Mouse (Mus musculus) spleen, adult 18-20 months (tissue): Measurements from ENCODE around the gene Gm10577.
A peak's percentile ranks its signal among the peaks of the same experiment; 100 is the strongest.

Experiments
- DNase-seq, 2 experiments: peaks; one replicate each; pipeline ENCODE4 v3.0.0; 2022; ENCODE audit warnings: mixed read lengths in 2 of 2

The Gm10577 gene

GRCm38 (mm10) chr4:101020596-101020995, at the start of gene Gm10577:
Gene Gm10577, minus strand, starts transcription at chr4:101020696.
- no peak for DNase-seq

DNA sequence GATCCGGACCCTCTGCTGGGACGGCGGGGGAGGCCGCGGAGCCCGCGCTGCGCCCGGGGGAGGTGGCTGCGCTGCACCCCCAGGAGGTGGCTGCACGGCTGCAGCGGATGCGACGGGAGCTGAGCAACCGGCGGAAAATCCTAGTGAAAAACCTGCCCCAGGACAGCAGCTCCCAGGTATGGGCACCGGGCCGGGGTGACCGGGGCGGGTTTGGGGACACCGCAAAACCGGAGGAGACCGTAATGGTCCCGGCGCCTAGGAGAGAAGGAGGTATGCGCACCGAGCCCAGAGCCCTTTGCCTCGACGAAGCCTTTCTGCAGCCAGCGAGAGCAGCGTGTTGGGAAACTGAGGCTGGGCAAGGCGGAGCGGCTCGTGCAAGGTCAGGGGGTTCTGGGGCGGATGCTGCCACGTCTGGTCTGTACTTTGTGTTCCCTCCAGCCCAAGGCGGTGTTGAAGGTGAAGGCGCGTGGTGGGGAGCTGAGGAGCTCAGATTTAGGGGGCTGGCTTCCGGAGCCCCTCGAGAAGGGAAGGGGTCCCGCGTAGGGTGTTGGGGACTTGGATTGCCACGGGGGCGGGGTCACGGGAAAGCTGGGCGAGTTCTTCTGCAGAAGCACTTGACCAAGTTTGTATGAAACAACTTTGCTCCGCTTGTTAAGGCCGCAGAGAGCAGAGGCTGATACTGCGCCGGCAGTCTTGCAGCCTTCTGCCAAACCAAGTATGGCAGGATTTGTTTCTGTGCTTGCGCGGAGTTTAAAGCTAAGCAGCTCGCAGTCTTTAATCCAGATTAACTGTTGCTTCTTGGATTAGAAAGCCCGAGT, 48.9 kb upstream of the Gm10577 start:
- peak in 1 of 2 experiments; percentile 2 for DNase-seq

- DNase-seq: peak; percentile 8 to 26
Observed at GRCm38 (mm10) chr4:101068786-101069153, 48.3 kb upstream of the Gm10577 start, which contains the start of gene Raver2. Gene Raver2, plus strand, starts transcription at chr4:101068983.

GRCm38 (mm10) chr4:101066401-101066800, 45.9 kb upstream of the Gm10577 start:
- DNase-seq: no peak

- no peak for DNase-seq
Observed at GRCm38 (mm10) chr4:101062146-101062545, 41.6 kb upstream of the Gm10577 start.

GRCm38 (mm10) chr4:101046576-101046975, 26.1 kb upstream of the Gm10577 start:
- DNase-seq: no peak

DNA sequence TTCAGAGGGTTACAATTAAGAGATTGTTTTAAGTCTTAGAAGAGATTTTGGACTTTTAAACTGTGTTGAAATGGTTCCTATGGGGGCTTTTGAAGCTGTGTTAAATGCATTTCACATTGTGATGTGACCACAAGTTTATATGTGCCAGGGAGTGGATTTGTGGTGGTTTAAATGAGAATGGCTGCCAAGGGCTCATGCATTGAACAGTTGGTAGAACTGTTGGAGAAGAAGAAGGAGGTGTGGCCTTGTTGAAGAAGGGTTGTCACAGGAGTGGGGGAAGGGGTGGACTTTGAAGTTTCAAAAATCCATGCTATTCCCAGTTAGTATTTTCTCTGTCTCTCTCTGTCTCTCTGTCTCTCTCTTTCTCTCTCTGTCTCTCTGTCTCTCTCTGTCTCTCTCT, 23.7 kb upstream of the Gm10577 start:
- DNase-seq: no peak

DNA sequence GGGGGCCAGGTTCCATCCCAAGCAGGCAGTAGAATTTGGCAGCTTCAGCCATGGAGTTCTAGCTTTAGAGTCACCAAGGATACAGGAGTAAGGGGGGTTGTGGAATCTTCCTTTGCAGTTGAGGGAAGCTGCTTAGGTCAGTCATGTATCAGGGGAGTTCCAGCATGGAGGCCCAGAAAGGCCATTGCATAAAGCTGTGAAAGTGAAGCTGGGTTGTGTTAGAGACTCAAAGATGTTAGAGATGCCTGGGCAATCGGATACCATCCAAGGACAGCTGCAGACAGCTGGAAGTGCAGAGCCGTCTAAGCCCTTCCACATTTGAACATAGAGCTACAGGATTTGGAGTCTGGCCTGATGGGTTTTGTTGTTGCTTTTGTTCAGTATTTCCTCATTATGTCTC, 23.2 kb upstream of the Gm10577 start:
- no peak for DNase-seq

DNA sequence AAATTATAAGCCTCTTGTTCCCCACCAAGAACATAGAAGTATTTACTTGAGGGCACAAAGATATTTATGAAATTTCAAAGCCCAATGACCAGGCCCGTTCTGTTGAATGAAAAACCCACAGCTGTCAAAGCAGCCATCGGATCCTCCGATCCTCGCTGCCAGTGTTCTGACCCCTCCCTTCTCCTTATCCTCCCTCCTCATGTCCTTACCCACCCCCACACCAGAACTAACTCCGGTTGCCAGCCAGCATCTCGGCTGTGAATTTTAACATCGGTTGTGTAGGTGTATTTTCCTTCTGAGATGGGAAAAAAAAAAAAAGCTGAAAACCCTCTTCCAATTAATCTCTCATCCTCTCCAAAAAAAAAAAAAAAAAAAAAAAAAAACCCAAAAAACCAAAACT, 16.7 kb upstream of the Gm10577 start:
- no peak for DNase-seq

- no peak for DNase-seq
Observed at GRCm38 (mm10) chr4:101035131-101035530, 14.6 kb upstream of the Gm10577 start.

GRCm38 (mm10) chr4:101033047-101033446, 12.6 kb upstream of the Gm10577 start:
- no peak for DNase-seq

- no peak for DNase-seq
Observed at GRCm38 (mm10) chr4:101027852-101028411, 7.4 kb upstream of the Gm10577 start.

GRCm38 (mm10) chr4:101026995-101027394, 6.5 kb upstream of the Gm10577 start:
- DNase-seq: no peak

- no peak for DNase-seq
Observed at GRCm38 (mm10) chr4:101026566-101026965, 6.1 kb upstream of the Gm10577 start.

- no peak for DNase-seq
Observed at GRCm38 (mm10) chr4:101017806-101018205, 2.7 kb downstream of the Gm10577 start.

GRCm38 (mm10) chr4:101009092-101009491, 11.4 kb downstream of the Gm10577 start:
- DNase-seq: no peak

DNA sequence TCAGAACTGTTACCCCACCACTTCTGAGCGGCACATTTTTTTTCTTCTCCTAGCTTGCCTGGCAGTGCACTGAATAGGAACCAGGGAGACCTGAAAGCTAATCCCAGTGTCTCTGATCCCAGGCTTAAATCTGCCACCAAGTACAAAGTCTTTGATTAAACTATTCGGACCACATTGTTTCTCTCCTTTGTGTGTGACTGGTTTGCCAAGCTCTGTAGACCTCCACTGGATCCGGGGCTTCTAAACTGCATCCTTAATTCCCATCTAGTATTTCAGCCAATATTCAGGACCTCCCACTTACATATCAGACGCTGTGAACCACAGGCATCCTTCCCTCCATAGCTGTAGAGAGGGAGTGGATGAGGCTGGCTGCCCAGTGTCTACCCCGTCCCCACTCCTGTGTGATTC, 12.1 kb downstream of the Gm10577 start:
- no peak for DNase-seq

- no peak for DNase-seq
Observed at GRCm38 (mm10) chr4:101002961-101003360, 17.5 kb downstream of the Gm10577 start.

DNA sequence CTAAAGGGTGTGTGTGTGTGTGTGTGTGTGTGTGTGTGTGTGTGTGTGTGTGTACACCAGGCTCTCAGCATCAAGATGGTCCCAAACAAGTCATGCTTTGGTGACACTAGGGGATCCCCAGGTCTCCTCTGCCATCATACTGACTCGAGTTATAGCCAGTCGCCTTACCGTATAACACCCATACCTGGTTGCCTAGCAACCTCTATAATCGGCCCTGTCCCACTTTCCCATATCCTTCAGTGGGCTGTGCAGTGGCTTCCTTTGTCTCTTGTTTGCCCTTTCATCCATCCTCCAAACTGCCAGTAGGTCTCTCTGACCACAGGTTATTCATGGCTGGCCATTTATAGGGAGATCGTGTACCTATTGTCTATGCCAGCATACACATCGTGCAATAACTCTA, 19.4 kb downstream of the Gm10577 start:
- no peak for DNase-seq

DNA sequence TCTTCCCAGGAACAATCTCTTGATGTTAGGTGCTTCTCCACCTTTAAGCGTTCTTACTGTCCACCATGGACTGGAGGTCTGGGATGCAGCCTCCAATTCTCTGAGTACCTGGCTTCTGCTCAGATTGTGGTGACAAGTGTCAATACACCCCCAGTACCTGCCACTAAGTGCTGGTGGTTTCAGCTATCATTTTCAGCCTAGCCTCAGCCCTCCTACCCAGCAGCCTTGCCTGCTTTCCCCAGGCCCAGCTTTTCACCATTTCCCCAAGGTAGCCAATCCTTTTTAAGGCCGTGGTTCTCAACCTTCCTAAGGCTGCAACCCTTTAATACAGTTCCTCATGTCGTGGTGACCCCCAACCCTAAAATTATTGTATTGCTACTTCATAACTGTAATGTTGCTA, 19.9 kb downstream of the Gm10577 start:
- no peak for DNase-seq

DNA sequence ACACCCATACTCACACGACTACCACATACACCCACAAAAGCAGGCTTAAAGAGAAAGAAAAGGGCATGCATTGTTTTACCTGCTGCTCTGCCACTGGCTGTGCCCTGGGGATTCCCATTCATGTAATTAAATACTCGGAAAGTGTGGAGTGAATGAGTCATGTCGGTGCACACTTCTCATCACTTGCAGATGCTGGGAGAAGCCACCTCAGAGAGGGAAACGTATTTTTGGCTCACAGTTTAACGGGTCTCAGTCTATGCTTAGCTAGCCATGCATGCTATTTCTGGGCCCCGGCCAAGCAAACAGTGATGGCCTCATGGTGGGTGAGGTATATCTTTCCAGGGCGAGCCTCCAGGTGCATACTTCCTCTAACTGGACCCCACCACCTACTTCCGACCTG, 21.6 kb downstream of the Gm10577 start:
- no peak for DNase-seq

DNA sequence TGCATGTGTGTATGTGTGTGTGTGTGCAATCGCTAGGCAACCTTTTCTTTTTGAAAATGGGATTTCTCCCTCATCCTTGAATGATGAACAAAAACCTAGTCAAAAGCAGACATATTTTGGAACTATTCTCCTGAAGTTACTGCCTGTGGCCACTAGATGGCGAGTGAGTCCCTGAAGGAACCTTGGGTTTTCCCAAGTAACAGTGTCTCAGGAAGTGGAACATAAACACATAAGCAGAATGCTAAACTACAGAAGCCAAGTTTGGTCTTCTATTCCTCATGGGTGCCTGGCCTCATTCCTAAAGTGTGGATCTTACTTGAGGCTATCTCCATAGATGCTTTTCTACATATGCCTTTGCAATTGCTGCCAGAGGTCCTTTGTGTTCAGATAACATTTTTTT, 22.4 kb downstream of the Gm10577 start:
- DNase-seq: peak in 1 of 2 experiments; percentile 16

DNA sequence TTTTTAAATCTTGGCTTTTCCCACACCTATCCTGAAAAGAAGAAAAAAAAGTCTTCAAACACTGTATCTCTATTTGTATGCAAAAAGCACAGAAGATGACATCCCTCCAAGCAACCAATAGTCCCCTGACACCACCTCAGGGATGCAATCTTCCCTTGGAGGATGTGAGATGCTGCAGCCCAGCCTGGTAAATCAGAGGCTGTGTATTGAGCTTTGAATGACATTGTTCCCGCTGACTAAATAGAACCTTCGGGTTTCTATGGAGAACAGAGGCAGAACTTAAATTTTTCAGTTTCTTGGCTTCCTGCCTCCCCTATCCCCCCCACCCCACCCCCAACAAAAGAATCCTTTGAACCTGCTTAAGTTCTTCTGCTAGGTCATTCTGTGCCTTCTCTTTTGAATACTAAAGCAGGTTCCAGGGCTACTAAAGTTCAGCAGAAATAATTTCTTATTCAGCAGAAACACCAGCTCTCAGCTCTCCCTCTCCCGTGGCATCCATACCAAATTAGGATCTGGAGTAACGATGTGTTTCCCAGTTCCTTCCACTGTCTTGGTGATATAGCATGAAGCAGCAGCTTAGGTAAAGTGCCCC, 24.3 kb downstream of the Gm10577 start:
- DNase-seq: no peak

- no peak for DNase-seq
Observed at GRCm38 (mm10) chr4:100995617-100996016, 24.9 kb downstream of the Gm10577 start.
